Mouse (Mus musculus): ENCODE measurements at regions not wholly inside any gene's neighbourhood (a gene's known extent, or its start where the extent isn't known, plus 50 kb on each side); places are given as distances from the start of the nearest gene placed in this dataset.

GRCm38 (mm10) chr5:119462659-119463530, 207.6 kb upstream of the Tbx3 start:
- TF ChIP-seq POLR2A (IDR thresholded peaks at IDR 0.05; ENCODE audit: insufficient read depth, low read length) (no peak), CTCF (IDR thresholded peaks at IDR 0.05; ENCODE audit: low read depth, low read length) (no peak)

All from ES-Bruce4 (cell line).